Mouse (Mus musculus): ENCODE results near the gene Ipo9. TPM values are rescaled to one million over a fixed set of nuclear protein-coding genes. Genes with fewer than 3 reads are reported as not detected.

Ipo9 gene
- polyA plus RNA-seq, 1 experiment from 2014 or later: 70.5 TPM

DNA sequence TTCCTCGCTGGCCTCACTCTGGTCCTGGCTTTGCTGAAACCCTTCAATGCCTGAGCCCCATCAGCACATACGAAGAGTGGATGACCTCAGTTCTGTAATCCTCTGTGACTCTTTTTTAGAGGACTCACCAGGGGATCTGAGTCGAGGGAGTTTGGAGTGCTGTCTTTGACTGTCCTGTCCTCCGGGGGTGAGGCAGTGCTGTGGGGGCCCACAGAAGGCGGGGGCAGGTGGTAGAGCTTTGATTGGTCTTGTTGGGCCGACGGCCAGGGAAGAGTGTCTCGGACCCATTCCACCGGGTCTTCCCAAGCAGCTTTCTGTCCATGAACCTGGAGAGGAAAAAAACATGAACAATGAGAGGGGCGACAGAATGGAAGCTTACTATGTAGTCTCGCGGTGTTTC lies 13.2 kb upstream of the Ipo9 start:
- H3K36me3 ChIP-seq (ENCODE audit: control insufficient read depth, insufficient read depth, low read length): 0 out of 2 replicates have a peak, but pooled peaks cover 7% of the 10 kb centered on the region

DNA sequence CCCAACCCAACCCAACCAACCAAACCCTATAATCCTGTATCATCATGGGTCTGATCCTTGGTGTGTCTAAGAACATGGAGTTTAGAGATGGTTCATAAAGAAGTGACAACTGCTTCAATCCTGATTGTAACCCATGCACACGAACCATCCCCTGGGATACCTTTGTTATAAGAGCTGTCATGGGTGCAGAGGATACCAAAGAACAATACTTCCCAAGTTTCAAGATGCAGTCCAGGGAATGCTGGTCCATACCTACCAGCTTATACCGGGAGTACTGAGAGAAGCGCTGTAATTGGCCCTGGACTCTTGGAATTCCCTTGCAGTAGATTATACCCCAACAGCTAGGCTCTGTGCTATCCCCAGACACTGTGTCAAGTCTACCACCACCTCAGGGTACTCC lies 11.6 kb upstream of the Ipo9 start:
- Histone ChIP-seq H3K4me3 (ENCODE audit: low read length) (no peak overlapping the region), H3K4me1 (ENCODE audit: control insufficient read depth, insufficient read depth, low read length) (no peaks in the 10 kb centered on the region), H3K27me3 (replicated peaks; ENCODE audit: control insufficient read depth, insufficient read depth, low read length) (no peaks in the 10 kb centered on the region), H3K27ac (ENCODE audit: low read length) (no peak overlapping the region), H3K9me3 (ENCODE audit: control insufficient read depth, low read length) (no peaks in the 10 kb centered on the region), H3K4me2 (ENCODE audit: low read depth, low read length) (no peak overlapping the region), H3K36me3 (ENCODE audit: control insufficient read depth, insufficient read depth, low read length) (0 out of 2 replicates have a peak, but pooled peaks cover 6% of the 10 kb centered on the region), H3K9ac (ENCODE audit: low read depth, low read length) (no peak overlapping the region)
- WGBS: over 99% methylated on average over 3 of the region's 3 CpGs
- ATAC-seq: no peak

More for the DNA sequence above, 13.2 kb upstream of the Ipo9 start:
- H3K27me3 ChIP-seq (replicated peaks; ENCODE audit: control insufficient read depth, insufficient read depth, low read length): no peaks in the 10 kb centered on the region
- no peak overlapping the region for H3K9ac ChIP-seq (ENCODE audit: low read depth, low read length)
- no peak overlapping the region for H3K27ac ChIP-seq (ENCODE audit: low read length)
- H3K9me3 ChIP-seq (ENCODE audit: control insufficient read depth, low read length): no peaks in the 10 kb centered on the region
- no peak overlapping the region for H3K4me3 ChIP-seq (ENCODE audit: low read length)
- no peaks in the 10 kb centered on the region for H3K4me1 ChIP-seq (ENCODE audit: control insufficient read depth, insufficient read depth, low read length)
- no peak for ATAC-seq
- 92% methylated on average over 12 of the region's 12 CpGs for WGBS
- H3K4me2 ChIP-seq (ENCODE audit: low read depth, low read length): no peak overlapping the region

DNA sequence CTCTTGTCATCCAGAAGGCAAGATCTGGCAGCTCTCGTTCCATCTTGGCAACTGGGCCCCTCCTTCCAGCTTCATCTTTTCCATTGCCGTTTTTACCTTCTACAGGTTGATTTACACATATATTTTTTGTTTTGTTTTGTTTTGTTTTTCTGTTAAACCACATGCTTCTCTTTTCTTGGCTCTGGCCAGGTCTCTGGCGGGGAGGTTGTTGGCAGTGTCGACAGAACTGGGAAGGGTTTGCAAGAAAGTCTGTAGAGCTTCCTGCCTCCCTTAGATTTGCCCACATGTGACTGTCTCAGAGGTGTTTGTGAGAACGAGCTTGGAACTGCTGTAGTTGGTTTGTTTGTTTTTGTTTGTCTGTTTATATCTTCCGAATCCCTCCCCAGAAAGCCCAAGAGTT lies 10.7 kb upstream of the Ipo9 start:
- Histone ChIP-seq H3K4me3 (ENCODE audit: low read length) (no peak overlapping the region), H3K9ac (ENCODE audit: low read depth, low read length) (no peak overlapping the region), H3K4me2 (ENCODE audit: low read depth, low read length) (no peak overlapping the region), H3K27ac (ENCODE audit: low read length) (no peak overlapping the region), H3K27me3 (replicated peaks; ENCODE audit: control insufficient read depth, insufficient read depth, low read length) (no peaks in the 10 kb centered on the region), H3K36me3 (ENCODE audit: control insufficient read depth, insufficient read depth, low read length) (0 out of 2 replicates have a peak, but pooled peaks cover 6% of the 10 kb centered on the region), H3K4me1 (ENCODE audit: control insufficient read depth, insufficient read depth, low read length) (no peaks in the 10 kb centered on the region), H3K9me3 (ENCODE audit: control insufficient read depth, low read length) (no peaks in the 10 kb centered on the region)
- whole genome bisulfite sequencing: 91% methylated on average over 6 of the region's 6 CpGs
- no peak for ATAC-seq

DNA sequence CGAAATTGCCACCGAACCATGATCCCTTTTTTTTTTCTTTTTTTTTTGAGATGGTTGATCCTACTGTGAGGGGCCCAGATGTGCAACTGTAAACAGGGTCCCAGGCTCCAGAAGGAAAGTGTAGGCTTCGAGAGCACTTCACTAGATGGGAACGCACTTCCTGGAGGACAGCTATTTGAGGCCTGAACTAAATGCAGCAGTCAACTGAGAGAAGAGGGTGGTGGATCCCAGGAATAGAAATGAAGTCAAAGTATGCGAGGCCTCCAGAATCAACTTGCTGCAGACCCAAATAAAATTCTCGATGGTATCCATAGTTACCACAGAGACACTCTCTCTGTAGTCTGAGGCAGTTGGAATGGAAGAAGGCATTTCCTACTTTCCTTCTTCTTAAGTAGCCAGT lies 8.5 kb upstream of the Ipo9 start:
- Histone ChIP-seq H3K36me3 (ENCODE audit: control insufficient read depth, insufficient read depth, low read length) (0 out of 2 replicates have a peak, but pooled peaks cover 6% of the 10 kb centered on the region), H3K4me2 (ENCODE audit: low read depth, low read length) (no peak overlapping the region), H3K27me3 (replicated peaks; ENCODE audit: control insufficient read depth, insufficient read depth, low read length) (no peaks in the 10 kb centered on the region), H3K27ac (ENCODE audit: low read length) (no peak overlapping the region), H3K9ac (ENCODE audit: low read depth, low read length) (no peak overlapping the region), H3K4me1 (ENCODE audit: control insufficient read depth, insufficient read depth, low read length) (no peaks in the 10 kb centered on the region), H3K9me3 (ENCODE audit: control insufficient read depth, low read length) (no peaks in the 10 kb centered on the region), H3K4me3 (ENCODE audit: low read length) (no peak overlapping the region)
- WGBS: 88% methylated on average over 6 of the region's 6 CpGs
- no peak for ATAC-seq

DNA sequence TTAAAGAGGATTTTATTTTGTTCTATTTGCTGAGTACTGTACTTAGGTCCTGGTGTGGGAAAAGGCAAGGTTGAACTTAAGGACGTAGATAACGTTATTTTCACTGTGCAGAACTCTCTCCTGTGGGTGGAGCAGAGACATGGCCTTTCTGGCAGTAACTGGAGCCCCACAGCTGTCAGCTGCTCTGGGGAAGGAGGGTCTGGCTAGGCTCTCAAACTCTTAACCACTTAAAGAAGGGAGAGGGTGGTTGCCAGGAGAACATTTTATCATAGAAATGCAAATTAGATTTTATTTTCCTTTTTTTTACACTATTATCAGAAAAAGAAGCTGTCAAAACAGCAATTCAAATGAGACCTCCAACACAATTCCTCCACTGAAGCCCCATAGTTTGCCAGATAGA lies 5.5 kb upstream of the Ipo9 start:
- no peaks in the 10 kb centered on the region for H3K27me3 ChIP-seq (replicated peaks; ENCODE audit: control insufficient read depth, insufficient read depth, low read length)
- no peak for ATAC-seq
- peaks cover 1% of the 10 kb centered on the region; the same call in 1 of the 2 replicates for H3K4me1 ChIP-seq (ENCODE audit: control insufficient read depth, insufficient read depth, low read length)
- no peak overlapping the region for H3K4me2 ChIP-seq (ENCODE audit: low read depth, low read length)
- H3K27ac ChIP-seq (ENCODE audit: low read length): no peak overlapping the region
- no peaks in the 10 kb centered on the region for H3K36me3 ChIP-seq (ENCODE audit: control insufficient read depth, insufficient read depth, low read length)
- no peaks in the 10 kb centered on the region for H3K9me3 ChIP-seq (ENCODE audit: control insufficient read depth, low read length)
- no peak overlapping the region for H3K4me3 ChIP-seq (ENCODE audit: low read length)
- no peak overlapping the region for H3K9ac ChIP-seq (ENCODE audit: low read depth, low read length)
- WGBS: 18% methylated on average over 2 of the region's 2 CpGs

DNA sequence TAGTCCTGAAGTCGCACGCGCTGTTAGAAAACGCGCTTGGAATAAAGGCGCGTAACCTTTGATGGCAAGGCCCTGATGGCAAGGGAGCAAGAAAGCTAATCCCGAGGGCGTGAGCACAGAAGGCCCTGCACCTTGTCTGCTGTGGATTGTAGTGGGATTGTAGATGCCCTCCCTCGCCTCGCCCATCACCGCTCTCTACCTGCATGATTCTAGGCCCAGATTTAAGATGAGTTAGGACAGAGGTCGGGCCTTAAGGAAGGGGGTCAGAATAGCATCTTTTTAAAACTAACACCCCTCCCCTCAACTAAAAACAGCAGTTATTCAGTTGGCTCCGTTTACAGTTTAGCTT lies 344 bp upstream of the Ipo9 start:
- peaks cover 19% of the 10 kb centered on the region for H3K4me1 ChIP-seq (ENCODE audit: control insufficient read depth, insufficient read depth, low read length)

DNA sequence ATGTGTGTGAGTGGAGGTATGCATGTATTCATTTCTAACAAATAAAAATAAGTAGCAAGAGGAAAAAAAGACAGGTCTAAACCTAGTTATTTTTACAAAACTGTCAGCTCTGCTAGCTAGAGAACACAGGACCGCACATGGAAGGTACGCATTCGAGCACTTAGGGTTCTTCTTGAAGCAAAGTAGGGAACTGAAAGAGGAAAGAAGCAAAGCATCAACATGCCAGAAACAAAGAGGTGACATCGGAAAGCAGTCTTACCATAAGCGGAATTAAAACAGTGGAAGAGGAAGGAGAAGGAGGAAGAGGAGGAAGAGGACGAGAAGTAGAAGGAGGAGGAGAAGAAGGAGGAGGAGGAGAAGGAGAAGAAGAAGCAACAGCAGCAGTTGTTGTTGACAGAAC lies 2.9 kb downstream of the Ipo9 start:
- no peak overlapping the region for H3K4me2 ChIP-seq (ENCODE audit: low read depth, low read length)
- H3K9me3 ChIP-seq (ENCODE audit: control insufficient read depth, low read length): no peaks in the 10 kb centered on the region
- no peaks in the 10 kb centered on the region for H3K27me3 ChIP-seq (replicated peaks; ENCODE audit: control insufficient read depth, insufficient read depth, low read length)
- H3K4me3 ChIP-seq (ENCODE audit: low read length): no peak overlapping the region
- H3K36me3 ChIP-seq (ENCODE audit: control insufficient read depth, insufficient read depth, low read length): no peaks in the 10 kb centered on the region
- no peak overlapping the region for H3K9ac ChIP-seq (ENCODE audit: low read depth, low read length)
- 87% methylated on average over 6 of the region's 6 CpGs for WGBS
- H3K27ac ChIP-seq (ENCODE audit: low read length): no peak overlapping the region
- peaks cover 19% of the 10 kb centered on the region for H3K4me1 ChIP-seq (ENCODE audit: control insufficient read depth, insufficient read depth, low read length)
- no peak for ATAC-seq

More for the DNA sequence above, 344 bp upstream of the Ipo9 start:
- peak; percentile 78 for ATAC-seq
- Histone ChIP-seq H3K27ac (ENCODE audit: low read length) (peak overlapping the region; percentile 52; the same call in 1 of the 2 replicates), H3K9me3 (ENCODE audit: control insufficient read depth, low read length) (no peaks in the 10 kb centered on the region), H3K4me2 (ENCODE audit: low read depth, low read length) (peak overlapping the region; percentile 69), H3K9ac (ENCODE audit: low read depth, low read length) (peak overlapping the region; percentile 93), H3K36me3 (ENCODE audit: control insufficient read depth, insufficient read depth, low read length) (no peaks in the 10 kb centered on the region), H3K4me3 (ENCODE audit: low read length) (peak overlapping the region; percentile 86), H3K27me3 (replicated peaks; ENCODE audit: control insufficient read depth, insufficient read depth, low read length) (no peaks in the 10 kb centered on the region)
- 1% methylated on average over 14 of the region's 14 CpGs for WGBS

DNA sequence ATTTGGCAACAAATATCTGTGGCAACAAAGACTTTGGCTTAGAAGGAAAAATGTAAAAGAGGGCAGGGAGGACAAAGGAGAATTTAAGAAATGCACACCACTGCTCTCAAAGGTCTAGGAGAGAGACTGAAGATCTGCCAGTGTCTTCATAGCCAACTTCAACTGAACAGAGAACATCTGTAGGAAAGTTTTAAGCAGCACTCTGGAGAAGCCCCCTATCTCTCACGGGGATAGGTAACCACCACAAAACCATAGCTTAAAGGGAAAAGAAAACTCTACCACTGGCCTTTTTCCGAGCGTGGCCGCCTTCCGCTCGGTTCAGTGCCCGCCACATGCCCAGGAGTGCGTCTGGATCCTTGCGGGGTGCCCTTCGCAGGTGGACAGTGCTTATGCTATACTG lies 3.7 kb downstream of the Ipo9 start:
- no peak overlapping the region for H3K9ac ChIP-seq (ENCODE audit: low read depth, low read length)
- no peaks in the 10 kb centered on the region for H3K9me3 ChIP-seq (ENCODE audit: control insufficient read depth, low read length)
- peaks cover 19% of the 10 kb centered on the region for H3K4me1 ChIP-seq (ENCODE audit: control insufficient read depth, insufficient read depth, low read length)
- WGBS: 94% methylated on average over 10 of the region's 10 CpGs
- no peak overlapping the region for H3K4me3 ChIP-seq (ENCODE audit: low read length)
- H3K27me3 ChIP-seq (replicated peaks; ENCODE audit: control insufficient read depth, insufficient read depth, low read length): no peaks in the 10 kb centered on the region
- H3K4me2 ChIP-seq (ENCODE audit: low read depth, low read length): no peak overlapping the region
- H3K36me3 ChIP-seq (ENCODE audit: control insufficient read depth, insufficient read depth, low read length): no peaks in the 10 kb centered on the region
- ATAC-seq: no peak
- no peak overlapping the region for H3K27ac ChIP-seq (ENCODE audit: low read length)

DNA sequence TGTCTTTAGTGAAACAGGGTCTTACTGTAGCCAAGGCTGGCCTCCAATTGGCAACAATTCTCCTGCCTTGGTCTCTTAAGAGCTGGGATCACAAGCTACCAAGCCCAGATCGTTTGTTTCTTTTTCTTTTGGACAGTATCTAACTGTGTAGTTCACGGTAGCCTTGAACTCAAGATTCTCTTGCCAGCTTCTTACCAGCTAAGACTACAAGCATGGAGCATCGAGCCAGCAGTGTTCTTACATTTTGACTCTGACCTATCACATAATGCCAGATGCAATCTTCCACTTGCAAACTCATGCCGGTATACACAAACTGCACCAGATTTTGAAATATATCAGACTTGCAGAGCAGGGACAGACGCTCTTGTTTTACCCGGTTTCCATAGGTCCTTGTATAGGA lies 7.5 kb downstream of the Ipo9 start:
- no peak overlapping the region for H3K4me2 ChIP-seq (ENCODE audit: low read depth, low read length)
- H3K4me1 ChIP-seq (ENCODE audit: control insufficient read depth, insufficient read depth, low read length): no peaks in the 10 kb centered on the region
- H3K4me3 ChIP-seq (ENCODE audit: low read length): no peak overlapping the region
- H3K36me3 ChIP-seq (ENCODE audit: control insufficient read depth, insufficient read depth, low read length): peaks cover 14% of the 10 kb centered on the region
- no peak for ATAC-seq
- no peak overlapping the region for H3K27ac ChIP-seq (ENCODE audit: low read length)
- H3K27me3 ChIP-seq (replicated peaks; ENCODE audit: control insufficient read depth, insufficient read depth, low read length): no peaks in the 10 kb centered on the region
- no peak overlapping the region for H3K9ac ChIP-seq (ENCODE audit: low read depth, low read length)
- H3K9me3 ChIP-seq (ENCODE audit: control insufficient read depth, low read length): no peaks in the 10 kb centered on the region
- WGBS: 93% methylated on average over 6 of the region's 6 CpGs

DNA sequence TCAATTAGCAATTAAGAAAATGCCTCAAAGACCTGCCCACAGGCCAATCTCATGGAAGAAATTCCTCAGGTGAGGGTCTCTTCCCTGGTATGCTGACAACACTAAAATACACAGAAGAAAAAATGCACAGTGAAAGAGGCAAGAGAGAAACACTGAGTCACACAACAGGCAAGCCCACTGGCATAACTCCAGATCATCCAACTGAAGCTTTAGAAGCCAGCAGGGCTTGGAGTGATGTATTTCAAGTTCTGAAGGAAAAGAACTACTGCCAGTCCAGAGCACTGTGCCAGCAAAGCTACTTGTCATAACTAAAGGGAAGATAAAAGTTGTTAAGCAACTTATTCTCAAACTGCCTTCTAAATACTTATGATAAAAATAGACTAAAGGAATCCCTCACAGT lies 16.3 kb downstream of the Ipo9 start:
- no peak overlapping the region for H3K27ac ChIP-seq (ENCODE audit: low read length)
- no peak overlapping the region for H3K9ac ChIP-seq (ENCODE audit: low read depth, low read length)
- no peaks in the 10 kb centered on the region for H3K4me1 ChIP-seq (ENCODE audit: control insufficient read depth, insufficient read depth, low read length)
- no peak overlapping the region for H3K4me3 ChIP-seq (ENCODE audit: low read length)
- H3K4me2 ChIP-seq (ENCODE audit: low read depth, low read length): no peak overlapping the region
- H3K27me3 ChIP-seq (replicated peaks; ENCODE audit: control insufficient read depth, insufficient read depth, low read length): no peaks in the 10 kb centered on the region
- H3K36me3 ChIP-seq (ENCODE audit: control insufficient read depth, insufficient read depth, low read length): peaks cover 20% of the 10 kb centered on the region
- H3K9me3 ChIP-seq (ENCODE audit: control insufficient read depth, low read length): no peaks in the 10 kb centered on the region
- ATAC-seq: no peak
